Mouse (Mus musculus) heart, postnatal 0 days (tissue): ENCODE results near the gene Sync. TPM values are rescaled to one million over a fixed set of nuclear protein-coding genes. Genes with fewer than 3 reads are reported as not detected.

Experiments used
- ATAC-seq: fragments of 200-750 bp; cut with Nextera tagmentation; 2 replicates; pipeline ENCODE4 v1.8.0; 2017; ENCODE audit warnings: low read depth, moderate number of reproducible peaks, moderate library complexity; ENCODE audit not compliant: insufficient read depth
- DNase-seq: peaks from one replicate; pipeline ENCODE4 v3.0.0-alpha.2; 2016; ENCODE audit warnings: low spot score
- H3K27ac ChIP-seq: fragments of 300-500 bp; sonication (generic); 2 replicates; pipeline ENCODE4 v1.5.1; 2014; ENCODE audit warnings: low read depth, mild to moderate bottlenecking
- H3K27me3 ChIP-seq: fragments of 300-500 bp; sonication (generic); 2 replicates; pipeline ENCODE4 v1.6.1; 2014; ENCODE audit warnings: low read length, mixed read lengths; ENCODE audit not compliant: control insufficient read depth, insufficient read depth
- H3K36me3 ChIP-seq: fragments of 300-500 bp; sonication (generic); replicated peaks from 2 replicates; pipeline ENCODE4 v1.6.1; 2014; ENCODE audit warnings: low read length, mixed read lengths; ENCODE audit not compliant: control insufficient read depth, insufficient read depth
- H3K4me1 ChIP-seq: fragments of 300-500 bp; sonication (generic); 2 replicates; pipeline ENCODE4 v1.6.1; 2014; ENCODE audit warnings: antibody characterized with exemption; ENCODE audit not compliant: control insufficient read depth, insufficient read depth
- H3K4me2 ChIP-seq: fragments of 300-500 bp; sonication (generic); 2 replicates; pipeline ENCODE4 v1.6.1; 2014; ENCODE audit warnings: low read depth, mild to moderate bottlenecking, low read length, moderate library complexity
- H3K4me3 ChIP-seq: fragments of 300-500 bp; sonication (generic); 2 replicates; pipeline ENCODE4 v1.5.1; 2014; ENCODE audit warnings: low read depth, low read length
- H3K9ac ChIP-seq: fragments of 300-500 bp; sonication (generic); replicated peaks from 2 replicates; pipeline ENCODE4 v1.6.1; 2014; ENCODE audit warnings: low read depth, low read length, mixed read lengths
- H3K9me3 ChIP-seq: fragments of 300-500 bp; sonication (generic); replicated peaks from 2 replicates; pipeline ENCODE4 v1.6.1; 2016; ENCODE audit warnings: low read length; ENCODE audit not compliant: control insufficient read depth
- CTCF ChIP-seq: IDR thresholded peaks from 2 replicates; pipeline ENCODE4 v1.5.1; 2016; ENCODE audit warnings: antibody characterized with exemption, control low read depth, low read depth
- EP300 ChIP-seq: IDR thresholded peaks from 2 replicates; pipeline ENCODE4 v1.6.1; 2016; ENCODE audit warnings: antibody characterized with exemption, low read depth
- WGBS: fragments of 180-500 bp; shearing (Covaris S2); extraction: QIAGEN DNeasy Blood & Tissue Kit; methylation state at CpG from one replicate; pipeline ENCODE4 v1.1.7; 2014; 5-methylcytosine and 5-hydroxymethylcytosine counted together
- polyA plus RNA-seq: library from polyadenylated mRNA; unstranded; fragments of >200 nt; fragmentation: Nextera tagmentation; extraction: Ambion mirVana; gene quantifications from 2 replicates; pipeline ENCODE4 v1.2.1, GENCODE M21; 2015
- total RNA-seq: library from RNA; depleted of rRNA; stranded (reverse); fragments of >200 nt; gene quantifications from 2 replicates; pipeline ENCODE4 v1.2.3, GENCODE M21; 2014; ENCODE audit warnings: low replicate concordance

Gene Sync
- total and polyA plus RNA-seq, 2 experiments from 2014 or later: 1.4 to 3.8 TPM

GRCm38 (mm10) chr4:129295188-129295587 is 7.8 kb downstream of the Sync start:
- TF ChIP-seq CTCF (no peak), EP300 (no peak)
- H3K4me3 ChIP-seq: no peak overlapping the region
- peaks cover 4% of the 10 kb centered on the region; the same call in 1 of the 2 replicates for H3K4me1 ChIP-seq
- WGBS: 20% methylated on average over 2 of the region's 2 CpGs
- 0 out of 2 replicates have a peak, but pooled peaks cover 5% of the 10 kb centered on the region for H3K9me3 ChIP-seq
- H3K36me3 ChIP-seq: no peaks in the 10 kb centered on the region
- H3K9ac ChIP-seq: no peak overlapping the region
- ATAC-seq (no peak), DNase-seq (no peak)
- H3K4me2 ChIP-seq: no peak overlapping the region
- no peaks in the 10 kb centered on the region for H3K27me3 ChIP-seq
- peak overlapping the region; percentile 55; the same call in 1 of the 2 replicates for H3K27ac ChIP-seq

- peak overlapping the region; percentile 55 for H3K27ac ChIP-seq
Observed at GRCm38 (mm10) chr4:129296066-129296465, 8.6 kb downstream of the Sync start.

GRCm38 (mm10) chr4:129297724-129298123 is 10.3 kb downstream of the Sync start:
- Histone ChIP-seq H3K36me3 (no peaks in the 10 kb centered on the region), H3K4me1 (peaks cover 4% of the 10 kb centered on the region; the same call in 1 of the 2 replicates), H3K4me2 (no peak overlapping the region), H3K9me3 (0 out of 2 replicates have a peak, but pooled peaks cover 1% of the 10 kb centered on the region), H3K9ac (no peak overlapping the region), H3K27ac (no peak overlapping the region), H3K27me3 (no peaks in the 10 kb centered on the region), H3K4me3 (no peak overlapping the region)
- ATAC-seq: 0 out of 2 replicates have a peak, but pooled peaks have one; percentile 9
- 42% methylated on average over 4 of the region's 4 CpGs for WGBS
- DNase-seq: peak; percentile 32
- TF ChIP-seq CTCF (no peak), EP300 (no peak)

More at GRCm38 (mm10) chr4:129296066-129296465, 8.6 kb downstream of the Sync start:
- TF ChIP-seq CTCF: no peak
- TF ChIP-seq EP300: no peak
- H3K4me2 ChIP-seq: no peak overlapping the region
- DNase-seq: peak; percentile 62
- H3K4me1 ChIP-seq: peaks cover 4% of the 10 kb centered on the region; the same call in 1 of the 2 replicates
- H3K36me3 ChIP-seq: no peaks in the 10 kb centered on the region
- H3K9me3 ChIP-seq: 0 out of 2 replicates have a peak, but pooled peaks cover 5% of the 10 kb centered on the region
- peak; percentile 43 for ATAC-seq
- no peaks in the 10 kb centered on the region for H3K27me3 ChIP-seq
- no peak overlapping the region for H3K9ac ChIP-seq
- H3K4me3 ChIP-seq: no peak overlapping the region
- 33% methylated on average over 7 of the region's 7 CpGs for WGBS

GRCm38 (mm10) chr4:129299121-129299520 is 11.7 kb downstream of the Sync start:
- no peak overlapping the region for H3K9ac ChIP-seq
- no peak overlapping the region for H3K4me3 ChIP-seq
- no peak overlapping the region for H3K4me2 ChIP-seq
- ATAC-seq (no peak), DNase-seq (no peak)
- no peak overlapping the region for H3K27ac ChIP-seq
- no peaks in the 10 kb centered on the region for H3K9me3 ChIP-seq
- no peaks in the 10 kb centered on the region for H3K27me3 ChIP-seq
- no peak for TF ChIP-seq CTCF
- no peak for TF ChIP-seq EP300
- 59% methylated on average over 10 of the region's 10 CpGs for WGBS
- H3K4me1 ChIP-seq: peaks cover 7% of the 10 kb centered on the region; the same call in 1 of the 2 replicates
- no peaks in the 10 kb centered on the region for H3K36me3 ChIP-seq

- ATAC-seq (no peak), DNase-seq (peak; percentile 12)
- no peak overlapping the region for H3K4me3 ChIP-seq
- H3K4me2 ChIP-seq: no peak overlapping the region
- H3K27ac ChIP-seq: no peak overlapping the region
- H3K27me3 ChIP-seq: no peaks in the 10 kb centered on the region
- 78% methylated on average over 5 of the region's 5 CpGs for WGBS
- peaks cover 28% of the 10 kb centered on the region for H3K36me3 ChIP-seq
- H3K9ac ChIP-seq: no peak overlapping the region
- no peaks in the 10 kb centered on the region for H3K9me3 ChIP-seq
- TF ChIP-seq EP300 (no peak), CTCF (no peak)
- peaks cover 8% of the 10 kb centered on the region; the same call in 1 of the 2 replicates for H3K4me1 ChIP-seq
Observed at GRCm38 (mm10) chr4:129303401-129303800, 16.0 kb downstream of the Sync start.

- no peak overlapping the region for H3K27ac ChIP-seq
- peaks cover 8% of the 10 kb centered on the region; the same call in 1 of the 2 replicates for H3K4me1 ChIP-seq
- TF ChIP-seq CTCF (no peak), EP300 (no peak)
- no peak overlapping the region for H3K4me3 ChIP-seq
- 77% methylated on average over 9 of the region's 9 CpGs for WGBS
- H3K9me3 ChIP-seq: no peaks in the 10 kb centered on the region
- H3K36me3 ChIP-seq: peaks cover 32% of the 10 kb centered on the region
- H3K27me3 ChIP-seq: no peaks in the 10 kb centered on the region
- no peak for DNase-seq
- no peak overlapping the region for H3K9ac ChIP-seq
- H3K4me2 ChIP-seq: no peak overlapping the region
- ATAC-seq: no peak; the same call in 1 of the 2 replicates
Observed at GRCm38 (mm10) chr4:129303816-129304215, 16.4 kb downstream of the Sync start.
